Mouse (Mus musculus) liver, embryonic 14.5 days (tissue): ENCODE measurements around the gene Mical3. TPM values are rescaled to one million over a fixed set of nuclear protein-coding genes. Genes with fewer than 3 reads are reported as not detected.
A peak's percentile ranks its signal among the peaks of the same experiment; 100 is the strongest.

ENCODE experiments used
- ATAC-seq: fragments of 200-750 bp; cut with Nextera tagmentation; 2 replicates; pipeline ENCODE4 v1.8.0; 2017; ENCODE audit warnings: moderate number of reproducible peaks, mild to moderate bottlenecking, moderate library complexity; ENCODE audit not compliant: insufficient read depth
- DNase-seq, 3 experiments: peaks; one replicate each; pipeline ENCODE4 v3.0.0-alpha.2; 2012 to 2013; ENCODE audit warnings: low read depth in 3 of 3, low spot score in 3 of 3
- H3K27ac ChIP-seq: fragments of 300-500 bp; sonication (generic); 2 replicates; pipeline ENCODE4 v1.5.1; 2014; ENCODE audit warnings: moderate library complexity, mild to moderate bottlenecking, control low read depth, inconsistent platforms
- H3K27me3 ChIP-seq: fragments of 300-500 bp; sonication (generic); 2 replicates; pipeline ENCODE4 v1.6.1; 2014; ENCODE audit warnings: mild to moderate bottlenecking, low read length, moderate library complexity; ENCODE audit not compliant: control insufficient read depth, insufficient read depth
- H3K36me3 ChIP-seq: fragments of 300-500 bp; sonication (generic); replicated peaks from 2 replicates; pipeline ENCODE4 v1.6.1; 2014; ENCODE audit warnings: low read depth; ENCODE audit not compliant: control insufficient read depth, insufficient read depth
- H3K4me1 ChIP-seq, 2 experiments: fragments of 200-500 bp in 1 of 2; fragments of 300-500 bp in 1 of 2; sonication (generic) in 1 of 2; replicated peaks; 2 replicates each; pipeline ENCODE4 v1.6.1; 2012 to 2014; ENCODE audit warnings: antibody characterized with exemption in 1 of 2, inconsistent platforms in 1 of 2, low read length in 1 of 2; ENCODE audit not compliant: control insufficient read depth in 2 of 2, insufficient read depth in 2 of 2
- H3K4me2 ChIP-seq: fragments of 300-500 bp; sonication (generic); 2 replicates; pipeline ENCODE4 v1.6.1; 2014; ENCODE audit warnings: low read depth, mild to moderate bottlenecking, control low read depth, moderate library complexity
- H3K4me3 ChIP-seq, 2 experiments: fragments of 200-500 bp in 1 of 2; fragments of 300-500 bp in 1 of 2; sonication (generic) in 1 of 2; 2 replicates each; pipeline ENCODE4 v1.5.1; 2012 to 2014; ENCODE audit warnings: low read depth in 2 of 2, low read length in 2 of 2, mild to moderate bottlenecking in 2 of 2, control low read depth in 1 of 2, inconsistent platforms in 1 of 2, moderate library complexity in 1 of 2; ENCODE audit not compliant: insufficient read depth in 1 of 2
- H3K9ac ChIP-seq: fragments of 300-500 bp; sonication (generic); replicated peaks from 2 replicates; pipeline ENCODE4 v1.6.1; 2014; ENCODE audit warnings: mild to moderate bottlenecking, control low read depth, moderate library complexity
- H3K9me3 ChIP-seq: fragments of 300-500 bp; sonication (generic); 2 replicates; pipeline ENCODE4 v1.6.1; 2016; ENCODE audit warnings: low read length, mixed read lengths; ENCODE audit not compliant: control insufficient read depth
- CTCF ChIP-seq: IDR thresholded peaks from 2 replicates; pipeline ENCODE4 v1.5.1; 2016; ENCODE audit warnings: antibody characterized with exemption, low read depth, control low read depth
- EP300 ChIP-seq: IDR thresholded peaks from 2 replicates; pipeline ENCODE4 v1.6.1; 2016; ENCODE audit warnings: antibody characterized with exemption, low read depth
- WGBS: fragments of 180-500 bp; shearing (Covaris S2); extraction: QIAGEN DNeasy Blood & Tissue Kit; methylation state at CpG from one replicate; pipeline ENCODE4 v1.1.7; 2014; ENCODE audit not compliant: insufficient replicate concordance; 5-methylcytosine and 5-hydroxymethylcytosine counted together
- polyA plus RNA-seq, 2 experiments: library from polyadenylated mRNA; depleted of rRNA in 1 of 2; stranded (reverse) in 1 of 2; unstranded in 1 of 2; fragments of >200 nt; fragmentation: Nextera tagmentation in 1 of 2; extraction: Ambion mirVana in 1 of 2; gene quantifications; 2 replicates each; pipeline versions ENCODE4 v1.2.1 to v1.2.3; 2012 to 2014

Mical3 gene
- polyA plus RNA-seq, 2 experiments, result 8.1 to 9.4 TPM

GRCm38 (mm10) chr6:120938763-120939450, 191.9 kb downstream of the Mical3 start:
- peaks cover 0 to 4% of the 10 kb centered on the region in 2 experiments; a peak in 1 of 4 replicates for H3K4me1 ChIP-seq
- H3K9me3 ChIP-seq, result no peaks in the 10 kb centered on the region
- no peaks in the 10 kb centered on the region; the same call in 1 of the 2 replicates for H3K36me3 ChIP-seq
- H3K4me2 ChIP-seq, result no peak overlapping the region
- no peak overlapping the region for H3K4me3 ChIP-seq
- WGBS, result 84% methylated on average over 12 of the region's 12 CpGs
- H3K27ac ChIP-seq, result no peak overlapping the region
- no peak for TF ChIP-seq CTCF
- no peak for TF ChIP-seq EP300
- no peak overlapping the region for H3K9ac ChIP-seq
- H3K27me3 ChIP-seq, result no peaks in the 10 kb centered on the region
- DNase-seq, result no peak
- ATAC-seq, result no peak

- Histone ChIP-seq H3K27ac (no peak overlapping the region), H3K4me2 (no peak overlapping the region), H3K27me3 (no peaks in the 10 kb centered on the region), H3K4me1 (no peaks in the 10 kb centered on the region), H3K9ac (no peak overlapping the region), H3K36me3 (no peaks in the 10 kb centered on the region; the same call in none of the 2 replicates), H3K4me3 (no peak overlapping the region), H3K9me3 (no peaks in the 10 kb centered on the region)
- TF ChIP-seq EP300, result no peak
- no peak for TF ChIP-seq CTCF
- ATAC-seq, result 0 out of 2 replicates have a peak, but pooled peaks have one; percentile 19
- no peak for DNase-seq
- 71% methylated on average over 11 of the region's 11 CpGs for WGBS
Measured at GRCm38 (mm10) chr6:120937999-120938608, 192.7 kb downstream of the Mical3 start.

- no peaks in the 10 kb centered on the region; the same call in none of the 2 replicates for H3K36me3 ChIP-seq
- DNase-seq (no peak), ATAC-seq (no peak)
- H3K9me3 ChIP-seq, result no peaks in the 10 kb centered on the region
- no peak overlapping the region for H3K9ac ChIP-seq
- TF ChIP-seq EP300, result no peak
- TF ChIP-seq CTCF, result no peak
- H3K4me3 ChIP-seq, result no peak overlapping the region
- H3K4me1 ChIP-seq, result 0 out of 4 replicates have a peak, but pooled peaks cover 0 to 3% of the 10 kb centered on the region in 2 experiments
- H3K27ac ChIP-seq, result no peak overlapping the region
- no peak overlapping the region for H3K4me2 ChIP-seq
- 82% methylated on average over 16 of the region's 16 CpGs for WGBS
- no peaks in the 10 kb centered on the region for H3K27me3 ChIP-seq
Measured at GRCm38 (mm10) chr6:120937104-120937617, 193.6 kb downstream of the Mical3 start.

GRCm38 (mm10) chr6:120934176-120934575, 196.6 kb downstream of the Mical3 start:
- WGBS, result 73% methylated on average over 4 of the region's 4 CpGs
- no peaks in the 10 kb centered on the region; the same call in none of the 2 replicates for H3K36me3 ChIP-seq

GRCm38 (mm10) chr6:120933670-120934069, 197.1 kb downstream of the Mical3 start:
- H3K4me2 ChIP-seq, result no peak overlapping the region
- H3K27me3 ChIP-seq, result no peaks in the 10 kb centered on the region
- H3K27ac ChIP-seq, result no peak overlapping the region
- no peak overlapping the region for H3K9ac ChIP-seq
- DNase-seq (no peak), ATAC-seq (no peak)
- peaks cover 0 to 14% of the 10 kb centered on the region in 2 experiments; a peak in 2 of 4 replicates for H3K4me1 ChIP-seq
- no peaks in the 10 kb centered on the region; the same call in none of the 2 replicates for H3K36me3 ChIP-seq
- 82% methylated on average over 7 of the region's 7 CpGs for WGBS
- no peaks in the 10 kb centered on the region for H3K9me3 ChIP-seq
- no peak for TF ChIP-seq EP300
- no peak for TF ChIP-seq CTCF
- no peak overlapping the region for H3K4me3 ChIP-seq

More at GRCm38 (mm10) chr6:120934176-120934575, 196.6 kb downstream of the Mical3 start:
- H3K27me3 ChIP-seq, result no peaks in the 10 kb centered on the region
- no peak overlapping the region for H3K27ac ChIP-seq
- H3K9me3 ChIP-seq, result no peaks in the 10 kb centered on the region
- no peak overlapping the region for H3K4me2 ChIP-seq
- no peak for DNase-seq
- no peak overlapping the region for H3K4me3 ChIP-seq
- TF ChIP-seq CTCF, result no peak
- peaks cover 0 to 14% of the 10 kb centered on the region in 2 experiments; a peak in 2 of 4 replicates for H3K4me1 ChIP-seq
- no peak overlapping the region for H3K9ac ChIP-seq
- ATAC-seq, result no peak
